Mouse (Mus musculus) mature B cell (primary cell): ENCODE results near the gene Tead1.

ENCODE experiments used
- in situ Hi-C: fragments of 300-500 bp; cut with MboI; formaldehyde crosslinking; loops from 2 replicates; pipeline ENCODE4 v1.14.3; 2019

Gene Tead1

GRCm38 (mm10) chr7:112686586-112686985 is 7.5 kb downstream of the Tead1 start:
- in situ Hi-C loops: no loop called here

- in situ Hi-C loops: no loop called here
Measured at GRCm38 (mm10) chr7:112688425-112689001, 9.4 kb downstream of the Tead1 start.

DNA sequence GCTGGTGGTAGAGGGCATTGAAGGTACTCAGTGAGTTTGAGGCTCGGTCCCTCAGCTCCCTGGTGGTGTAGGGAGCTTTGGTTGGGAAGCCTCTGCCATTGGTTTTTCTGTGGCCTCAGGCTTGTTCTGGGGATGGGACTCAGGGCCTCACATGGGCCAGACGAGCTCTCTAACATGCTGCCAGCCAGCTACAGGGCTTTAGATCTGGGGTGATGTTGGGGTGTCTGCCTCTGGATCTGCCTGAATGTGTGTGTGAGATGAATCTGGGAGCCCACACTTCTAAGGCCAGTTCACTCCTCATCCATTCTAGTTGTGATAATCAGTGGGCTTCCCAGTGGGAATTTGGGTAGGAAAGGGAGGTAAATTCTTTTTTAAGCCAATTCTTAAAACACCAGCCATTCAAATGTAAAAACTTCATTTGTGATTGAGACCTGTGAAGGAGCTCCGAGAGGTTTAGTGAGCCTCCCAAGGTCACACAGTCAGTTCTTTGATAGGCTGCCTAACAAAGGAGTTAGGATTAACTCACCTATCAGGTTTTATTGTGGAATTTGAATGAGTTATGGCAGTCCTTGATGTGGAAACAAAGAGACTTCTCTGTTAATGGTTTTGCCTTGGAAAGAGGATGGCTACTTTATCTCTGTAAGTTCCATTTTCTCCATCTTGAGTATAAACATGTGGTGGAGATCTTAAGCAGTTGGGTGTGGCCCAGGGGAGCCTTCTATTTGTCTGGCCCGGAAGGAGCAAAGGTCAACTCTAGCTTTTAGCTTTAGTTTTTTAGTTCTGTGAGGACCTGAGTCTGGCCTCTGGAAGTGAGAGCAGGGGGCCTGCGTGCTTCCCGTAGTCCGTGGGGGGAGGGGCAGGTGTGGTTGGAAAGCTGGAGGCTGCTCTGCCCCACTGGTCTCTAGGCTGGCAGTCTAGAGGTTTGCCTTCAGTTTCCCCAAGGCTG is 12.0 kb downstream of the Tead1 start:
- in situ Hi-C loops: no loop called here

- in situ Hi-C loops: no loop called here
Measured at GRCm38 (mm10) chr7:112693566-112693965, 14.4 kb downstream of the Tead1 start.

DNA sequence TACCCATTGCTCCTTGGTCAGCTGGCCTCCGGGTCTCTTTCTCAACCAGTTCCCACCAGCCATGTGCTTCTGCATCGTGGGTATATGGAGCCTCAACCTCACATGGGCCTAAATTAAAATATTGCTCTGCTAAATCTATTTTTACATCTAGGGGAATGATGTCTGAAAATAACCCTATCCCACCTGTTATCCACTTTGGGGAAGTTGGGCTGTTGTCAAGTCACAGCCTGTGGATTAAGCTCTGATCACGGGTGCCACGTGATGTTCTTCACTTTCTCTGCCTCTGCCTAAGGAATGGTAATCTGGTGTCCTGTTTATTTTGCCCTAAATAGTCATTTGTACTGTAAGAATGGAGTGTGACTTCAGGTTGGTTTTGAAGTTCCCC is 17.7 kb downstream of the Tead1 start:
- in situ Hi-C loops: no loop called here

DNA sequence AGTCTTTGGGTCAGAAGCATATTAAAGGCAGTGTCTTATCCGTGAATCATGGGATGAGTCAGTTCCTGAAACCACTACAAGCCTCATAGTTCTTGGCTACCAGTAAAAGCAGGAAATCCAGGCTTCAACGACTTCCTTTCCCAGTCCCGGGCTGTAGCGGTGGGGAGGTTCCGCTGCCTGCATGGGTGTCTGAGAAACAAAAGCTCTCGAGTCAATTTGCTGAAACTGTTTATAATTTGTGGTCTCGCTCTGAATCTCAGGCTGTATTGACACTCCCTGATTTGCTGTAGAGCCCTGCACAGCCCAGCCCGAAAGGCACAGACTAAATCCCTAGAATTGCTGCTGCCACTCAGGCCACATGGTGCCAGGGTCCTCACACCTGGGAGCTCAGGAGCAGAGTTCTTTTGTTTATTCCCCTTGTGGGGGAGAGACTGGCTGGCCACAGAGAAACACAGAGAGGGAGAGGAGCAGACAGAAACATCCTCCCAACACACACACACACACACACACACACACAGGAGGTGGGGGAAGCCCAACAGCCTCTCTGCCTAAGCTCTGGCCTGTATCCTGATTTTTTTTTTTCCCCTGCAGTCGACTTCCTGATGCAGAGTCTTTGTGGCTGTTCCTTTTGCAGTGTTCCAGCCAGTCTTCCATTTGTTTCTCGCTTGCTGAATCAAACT is 18.2 kb downstream of the Tead1 start:
- in situ Hi-C loops: no loop called here

GRCm38 (mm10) chr7:112700082-112700481 is 21.0 kb downstream of the Tead1 start:
- in situ Hi-C loops: no loop called here

- in situ Hi-C loops: no loop called here
Measured at GRCm38 (mm10) chr7:112703341-112703740, 24.2 kb downstream of the Tead1 start.

- in situ Hi-C loops: no loop called here
Measured at GRCm38 (mm10) chr7:112705870-112706269, 26.8 kb downstream of the Tead1 start.

DNA sequence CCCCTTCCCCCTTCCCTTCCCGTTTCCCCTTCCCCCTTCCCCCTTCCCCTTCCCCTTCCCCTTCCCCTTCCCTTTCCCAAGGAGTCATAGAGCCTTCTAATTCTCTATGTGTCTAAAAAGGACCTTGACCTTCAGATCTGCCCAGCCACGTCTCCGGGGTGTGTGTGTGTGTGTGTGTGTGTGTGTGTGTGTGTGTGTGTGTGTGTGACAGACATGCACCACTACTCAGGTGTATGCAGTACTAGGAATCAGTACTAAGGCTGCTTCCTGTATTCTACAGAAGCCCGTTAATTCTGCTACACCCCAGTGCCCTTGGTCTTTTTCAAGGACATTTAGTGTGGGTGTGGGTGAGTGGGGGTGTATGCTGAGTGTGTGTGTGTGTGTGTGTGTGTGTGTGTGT is 27.6 kb downstream of the Tead1 start:
- in situ Hi-C loops: no loop called here

GRCm38 (mm10) chr7:112710409-112711107 is 31.4 kb downstream of the Tead1 start:
- in situ Hi-C loops: no loop called here

DNA sequence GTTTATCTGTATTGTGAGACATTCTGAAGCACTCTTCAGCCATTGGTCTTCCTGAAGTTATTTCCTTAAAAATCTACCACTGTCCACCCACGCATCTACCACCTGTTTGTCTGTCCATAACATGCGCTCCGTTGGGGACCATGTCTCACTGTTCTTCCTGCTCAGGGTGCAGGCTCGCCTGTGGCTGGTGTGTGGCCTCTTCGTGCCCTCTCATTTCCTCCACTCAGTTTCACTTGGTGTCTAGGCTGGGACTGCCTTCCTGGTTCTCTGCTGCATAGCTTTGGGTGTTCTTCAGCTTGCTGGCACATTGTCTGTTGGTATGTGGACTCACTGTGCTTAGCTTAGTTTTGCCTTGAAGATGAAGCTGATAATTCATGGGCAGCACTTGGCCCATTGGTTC is 32.9 kb downstream of the Tead1 start:
- in situ Hi-C loops: no loop called here

GRCm38 (mm10) chr7:112713509-112713908 is 34.4 kb downstream of the Tead1 start:
- in situ Hi-C loops: no loop called here

- in situ Hi-C loops: no loop called here
Measured at GRCm38 (mm10) chr7:112714783-112715182, 35.7 kb downstream of the Tead1 start.

DNA sequence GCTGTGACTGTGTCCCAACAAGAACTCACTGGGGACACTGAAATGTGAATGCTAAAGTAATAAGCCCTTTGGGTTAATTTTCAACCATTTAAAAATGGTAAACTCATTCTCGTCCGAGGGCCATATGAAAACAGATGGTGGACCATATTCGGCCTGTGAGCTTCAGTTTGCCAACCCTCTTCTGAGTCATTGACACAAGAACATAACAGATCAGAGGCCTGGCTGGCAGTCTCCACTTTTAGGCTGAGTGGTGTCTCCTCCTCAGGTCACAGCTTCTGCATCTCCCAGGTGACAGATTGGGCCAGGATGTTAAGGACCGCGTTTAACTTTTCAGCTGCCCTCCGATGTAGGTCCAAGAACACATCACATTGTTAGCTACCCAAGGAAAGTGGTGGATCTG is 37.6 kb downstream of the Tead1 start:
- in situ Hi-C loops: no loop called here

DNA sequence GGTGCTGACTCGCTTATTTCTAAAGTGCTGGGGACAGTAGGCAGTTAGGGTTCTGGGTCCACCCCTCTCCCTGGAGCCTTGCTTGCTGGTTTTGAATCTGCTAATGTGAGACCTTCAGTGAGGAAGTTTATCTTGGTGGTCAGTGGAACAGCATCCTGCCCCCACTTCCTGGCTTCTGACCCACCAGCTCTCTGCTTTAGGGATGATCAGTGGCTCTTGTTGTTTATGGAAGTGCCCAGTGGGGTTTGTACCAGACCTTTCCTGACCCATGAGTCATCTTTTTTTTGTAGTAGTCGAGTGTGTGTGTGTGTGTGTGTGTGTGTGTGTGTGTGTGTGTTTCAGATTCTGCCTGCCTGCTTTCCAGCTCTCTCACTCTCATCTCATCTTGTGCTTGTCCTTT is 38.6 kb downstream of the Tead1 start:
- in situ Hi-C loops: no loop called here

- in situ Hi-C loops: no loop called here
Measured at GRCm38 (mm10) chr7:112719394-112720142, 40.5 kb downstream of the Tead1 start.

DNA sequence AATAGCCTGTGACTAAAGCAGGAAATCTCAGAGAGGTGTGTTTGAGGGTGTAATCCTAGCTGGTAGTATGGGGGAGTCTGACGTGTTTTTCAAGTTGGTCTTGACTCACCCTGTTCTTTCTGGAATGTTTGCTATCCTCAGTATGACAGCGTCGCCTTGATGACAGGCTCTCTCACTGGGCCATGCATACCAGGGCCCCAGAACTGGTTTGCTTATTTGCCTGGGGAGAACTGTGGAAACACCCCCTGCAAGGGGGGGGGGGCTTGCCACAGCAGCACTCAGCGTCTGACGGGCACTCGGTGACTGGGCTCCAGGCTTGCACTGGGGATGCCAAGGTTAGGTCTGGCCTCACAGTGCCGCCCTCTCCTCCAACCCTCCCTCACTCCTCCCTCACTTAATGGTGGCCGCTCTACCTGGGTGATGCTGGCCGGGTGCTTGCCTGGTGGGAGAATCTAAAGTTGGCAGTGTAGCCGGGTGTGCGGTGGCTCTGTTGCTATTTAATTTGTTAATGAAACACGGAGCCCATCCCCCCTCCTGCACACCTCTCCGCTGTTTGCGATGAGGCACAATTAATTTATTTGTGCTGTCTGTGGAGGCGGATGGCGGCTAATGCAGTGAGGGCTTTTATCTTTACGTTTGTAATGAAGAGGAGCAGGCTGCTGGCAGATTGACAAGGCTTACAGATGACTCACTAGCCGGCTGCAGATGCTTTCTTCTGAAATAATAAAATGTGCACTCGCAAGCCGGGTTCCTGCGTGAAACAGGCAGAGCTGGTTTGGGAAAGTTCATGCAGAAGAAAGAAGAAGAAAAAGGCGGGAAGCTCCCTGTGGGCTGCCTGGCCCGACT is 41.2 kb downstream of the Tead1 start:
- in situ Hi-C loops: no loop called here

DNA sequence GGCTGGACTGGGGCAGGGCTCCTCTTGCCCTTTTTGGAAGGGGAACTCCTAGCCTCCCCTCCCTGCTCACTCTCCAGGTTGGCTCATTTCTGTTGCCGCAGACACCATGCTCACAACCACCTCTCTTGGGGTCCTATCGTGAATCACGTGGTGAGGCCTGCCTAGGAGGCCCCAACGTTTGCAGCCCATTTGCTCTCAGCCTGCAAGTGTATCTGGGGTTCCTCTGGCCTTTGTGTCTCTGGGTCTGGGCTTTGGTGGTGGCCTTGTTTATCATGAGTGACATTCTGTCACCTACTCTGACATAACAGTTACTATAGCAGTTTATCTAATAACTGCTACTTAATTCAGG is 41.8 kb downstream of the Tead1 start:
- in situ Hi-C loops: no loop called here

- in situ Hi-C loops: no loop called here
Measured at GRCm38 (mm10) chr7:112721859-112722258, 42.7 kb downstream of the Tead1 start.

DNA sequence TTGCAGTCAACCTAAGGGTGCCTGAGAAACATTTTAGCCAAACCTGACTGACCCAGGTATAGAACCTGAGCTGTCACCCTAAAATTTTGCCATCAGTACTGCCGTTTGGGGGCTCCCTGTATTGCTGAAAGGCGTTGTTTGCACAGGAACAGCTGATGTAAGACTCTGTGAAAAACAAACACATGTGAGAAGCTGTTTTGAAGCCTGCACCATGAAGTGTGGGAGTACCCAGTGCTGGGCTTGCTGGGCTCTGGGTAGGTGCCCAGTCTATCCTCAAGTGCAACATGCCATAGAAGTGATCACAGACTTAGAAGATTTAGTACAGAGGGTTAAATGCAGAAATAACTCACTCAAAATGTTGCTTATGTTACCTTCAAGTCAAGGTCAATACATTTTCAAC is 49.3 kb downstream of the Tead1 start:
- in situ Hi-C loops: no loop called here
